Mouse (Mus musculus) left cerebral cortex, postnatal 36 days (tissue): ENCODE measurements at regions not wholly inside any gene's neighbourhood (a gene's known extent, or its start where the extent isn't known, plus 50 kb on each side); places are given as distances from the start of the nearest gene placed in this dataset.
"Not testable (repeated sequence)": the region's sequence is repeated elsewhere in the genome, so short reads cannot be mapped to it uniquely, and the experiment has no call there.

Source experiments
- DNase-seq, 2 experiments: peaks; one replicate each; pipeline ENCODE4 v3.0.0; 2021 to 2022; ENCODE audit warnings: low spot score in 2 of 2, mixed read lengths in 1 of 2
- intact Hi-C: fragments of 180-260 bp; cut with DNase I; formaldehyde crosslinking; loops from one replicate; pipeline ENCODE4 v1.15.1; 2025

DNA sequence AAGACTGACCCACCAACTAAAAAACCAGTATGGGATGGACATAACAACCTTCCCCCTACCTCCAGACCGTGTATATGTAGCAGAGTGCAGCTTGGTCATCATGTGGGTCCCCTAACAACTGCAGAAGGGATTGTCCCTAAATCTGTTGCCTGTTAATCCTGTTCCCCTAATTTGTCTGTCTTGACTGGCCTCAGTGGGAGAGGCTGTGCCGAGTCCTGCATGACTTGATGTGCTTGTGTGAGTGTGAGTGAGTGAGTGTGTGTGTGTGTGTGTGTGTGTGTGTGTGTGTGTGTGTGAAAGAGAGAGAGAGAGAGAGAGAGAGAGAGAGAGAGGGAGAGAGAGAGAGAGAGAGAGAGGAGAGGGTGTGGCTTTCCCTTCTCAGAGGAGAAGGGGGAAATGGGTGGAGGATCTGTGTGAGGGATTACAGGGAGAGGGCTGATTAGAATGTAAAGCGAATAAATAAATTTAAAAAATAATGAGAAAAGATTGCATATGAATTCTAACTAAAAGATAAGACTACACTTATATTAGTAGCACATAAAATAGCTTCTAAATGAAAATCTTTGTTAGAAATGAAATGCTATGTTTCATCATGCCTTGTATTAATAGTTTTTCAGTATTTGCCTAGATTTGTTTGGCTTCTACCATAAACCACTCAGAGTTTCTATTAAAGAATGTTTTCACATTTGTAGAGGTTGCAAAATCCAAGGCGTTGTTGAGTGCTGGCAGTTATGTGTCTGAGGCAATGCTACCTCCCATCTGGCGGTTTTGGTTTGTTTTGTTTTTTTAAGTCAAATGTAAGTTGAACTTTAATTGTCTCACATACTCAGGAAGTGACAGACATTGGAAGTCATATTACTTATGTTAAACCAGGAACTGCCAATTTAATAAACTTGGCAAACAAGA, 740.9 kb downstream of the Abca13 start:
- intact Hi-C loops = no loop called here
- no peak for DNase-seq

DNA sequence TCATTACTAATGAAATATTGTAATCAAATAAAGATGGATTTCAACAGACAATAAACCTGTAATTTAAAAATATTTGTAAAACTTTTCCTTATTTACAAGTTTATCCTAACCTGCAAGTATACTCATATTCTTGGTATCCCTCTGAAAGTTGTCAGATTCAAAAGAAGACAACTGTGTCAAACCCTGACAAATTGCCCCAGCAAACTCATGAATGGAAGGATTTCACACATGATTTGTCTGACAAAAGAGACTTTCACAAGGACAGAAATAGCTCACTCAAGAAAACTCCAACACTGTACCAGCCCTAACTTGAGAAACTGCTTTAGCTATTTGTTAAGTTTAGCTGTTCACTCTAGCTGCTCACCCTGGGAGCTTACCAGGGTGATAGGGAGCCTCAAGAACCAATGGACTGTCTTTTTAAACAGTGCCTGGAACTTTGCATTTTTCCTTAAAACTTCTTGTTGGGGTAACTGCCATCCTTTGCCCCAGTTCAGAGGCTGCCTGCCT, 771.0 kb downstream of the Abca13 start:
- intact Hi-C loops = no loop called here
- DNase-seq = no peak

DNA sequence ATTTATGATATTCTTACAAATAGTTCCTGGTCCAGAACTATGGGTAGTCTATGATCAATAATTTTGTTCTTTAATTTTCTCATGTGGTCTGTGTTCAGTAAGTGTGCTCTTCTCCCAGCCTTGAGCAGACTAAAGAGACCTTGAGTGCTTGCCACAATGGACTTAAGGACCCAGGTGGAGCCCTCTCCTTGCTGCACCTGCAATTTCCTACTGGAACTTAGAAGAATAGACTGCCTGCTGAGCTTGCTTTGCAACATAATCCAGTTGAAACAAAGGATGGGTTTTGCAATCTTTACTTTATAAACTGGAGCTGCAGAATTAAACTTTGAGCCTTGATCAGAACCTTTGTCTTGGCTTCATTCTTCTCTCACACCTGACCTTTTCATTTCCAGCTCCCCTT, 791.2 kb downstream of the Abca13 start:
- DNase-seq = no peak
- intact Hi-C loops = no loop called here

DNA sequence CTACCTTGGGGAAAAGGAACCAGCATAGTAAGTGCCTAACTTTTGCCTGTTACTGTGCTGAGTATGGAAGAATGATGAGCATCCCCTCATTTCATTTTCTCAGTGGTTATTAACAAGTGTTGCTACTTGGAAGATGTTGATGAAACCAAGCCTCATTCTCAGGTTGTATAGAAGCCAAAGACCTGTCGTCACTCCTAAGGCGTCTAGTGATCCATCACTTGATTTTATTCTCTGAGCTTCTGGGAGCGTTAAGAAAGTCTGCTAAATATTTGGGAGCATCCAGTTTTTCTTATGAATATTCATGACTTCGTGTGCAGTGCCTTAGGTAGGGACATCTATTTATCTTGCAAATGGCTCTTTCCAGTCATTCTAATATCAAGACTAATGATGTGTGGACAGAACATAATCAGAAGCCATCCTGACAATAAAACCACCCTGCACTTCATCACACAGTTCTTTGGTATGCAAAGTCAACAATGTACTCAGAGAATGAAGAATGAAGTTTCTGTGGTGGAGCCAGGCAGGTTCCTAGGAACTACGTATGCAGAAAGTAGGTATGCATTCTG, 802.9 kb downstream of the Abca13 start:
- intact Hi-C loops = no loop called here
- no peak for DNase-seq

DNA sequence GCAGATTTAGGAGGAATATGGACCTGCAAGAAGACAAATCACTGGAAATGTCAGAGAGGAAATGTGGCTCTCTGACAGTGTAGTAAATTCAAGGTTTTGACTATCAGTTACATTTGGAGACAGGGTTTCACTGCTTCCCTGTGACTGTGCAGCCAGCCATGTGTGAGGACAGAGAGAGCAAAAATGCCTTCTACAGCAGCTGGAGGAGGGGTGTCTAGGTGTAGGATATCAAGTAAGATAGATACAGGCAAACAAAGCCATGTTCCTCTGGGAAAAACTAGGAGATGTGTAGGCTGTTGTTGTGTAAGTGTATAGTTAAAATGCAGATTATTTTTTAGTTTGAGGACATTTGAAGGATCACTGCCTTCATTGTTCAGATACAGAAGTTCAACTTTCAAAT, 803.6 kb downstream of the Abca13 start:
- intact Hi-C loops = no loop called here
- no peak for DNase-seq

DNA sequence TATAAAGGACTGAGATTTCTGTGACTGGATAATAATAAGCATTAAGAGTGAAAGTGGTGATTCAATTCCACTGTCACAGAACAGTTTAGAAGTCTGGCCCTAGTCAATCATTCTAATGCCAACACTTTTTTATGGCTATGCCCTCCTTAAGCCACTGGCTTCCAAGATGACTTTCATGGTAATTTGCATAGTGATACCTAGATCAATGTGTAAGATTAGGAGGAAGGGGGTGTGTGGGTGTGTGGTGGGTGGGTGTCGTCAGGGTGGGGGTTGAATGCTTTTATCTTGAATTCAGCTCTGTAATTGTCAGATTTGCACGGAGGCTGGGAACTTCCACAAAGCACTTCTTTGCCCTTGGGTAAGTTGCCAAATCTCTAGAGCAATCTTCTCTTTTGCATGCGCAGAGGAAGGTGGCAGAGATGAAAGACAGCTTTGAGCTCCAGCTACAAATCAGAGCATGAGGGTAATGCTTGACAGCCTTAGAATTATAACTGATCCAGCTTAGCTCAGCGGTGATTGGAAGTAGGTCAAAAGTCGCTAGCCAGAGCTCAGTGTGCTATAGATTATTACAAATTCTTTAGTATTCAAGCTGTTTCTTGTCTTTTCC, 805.9 kb downstream of the Abca13 start:
- intact Hi-C loops = no loop called here
- DNase-seq = no peak

DNA sequence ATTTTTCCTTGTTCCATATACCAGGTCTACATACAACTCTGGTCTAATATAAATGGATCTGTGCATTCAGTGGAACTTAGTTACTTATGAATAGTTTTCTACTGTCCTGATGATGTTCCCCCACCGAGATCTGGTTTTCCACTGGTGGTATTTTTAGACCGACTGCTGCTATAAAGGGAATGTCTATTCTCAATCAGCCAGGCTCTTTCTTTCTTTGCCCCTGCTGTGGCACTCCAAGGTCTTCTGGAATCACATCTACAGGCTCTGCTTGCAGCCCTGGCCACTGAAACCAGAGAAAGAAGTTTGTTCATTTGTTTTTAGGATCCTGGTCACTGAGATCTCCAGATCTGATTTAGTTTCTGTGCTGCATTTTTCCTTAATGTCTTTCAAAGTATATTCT, 810.4 kb downstream of the Abca13 start:
- intact Hi-C loops = no loop called here
- DNase-seq = no peak

DNA sequence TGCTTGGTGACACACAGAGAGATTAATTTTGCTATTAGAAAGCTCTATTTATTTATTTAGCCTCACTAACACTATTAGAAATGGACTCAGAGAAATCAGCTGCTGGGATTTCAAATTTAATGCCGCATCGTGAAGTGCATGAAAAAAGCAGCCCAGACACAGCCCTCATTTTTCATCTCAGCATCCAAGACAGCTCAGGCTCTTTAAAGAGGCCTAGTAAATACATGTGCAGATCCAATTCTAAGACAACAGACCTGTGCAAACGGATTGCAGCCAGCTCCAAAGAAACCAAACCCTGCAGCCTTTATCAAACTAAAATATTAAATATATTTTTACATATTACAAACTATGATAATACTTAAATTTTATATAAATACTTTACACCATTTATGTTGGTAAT, 815.1 kb downstream of the Abca13 start:
- intact Hi-C loops = no loop called here

DNA sequence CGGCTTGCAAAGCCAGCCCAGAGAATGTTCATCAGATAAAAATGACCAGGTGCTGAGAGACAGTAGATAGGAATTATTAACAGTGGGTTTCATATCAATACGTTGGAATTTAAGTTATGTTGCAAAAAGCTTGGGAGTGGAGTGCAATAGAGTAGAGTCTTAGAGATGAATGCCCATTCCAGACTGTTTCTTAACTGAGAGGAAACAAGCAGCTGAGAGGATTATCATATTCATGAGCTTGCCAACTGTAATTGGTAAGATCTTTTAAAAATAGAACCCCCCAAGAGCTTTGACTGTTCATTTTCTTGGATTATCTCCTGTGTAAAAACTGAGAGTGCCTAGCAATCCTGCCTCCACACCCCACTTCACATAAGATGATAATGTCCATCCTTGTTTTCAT, 854.9 kb downstream of the Abca13 start:
- DNase-seq = no peak
- intact Hi-C loops = no loop called here

More for the DNA sequence above, 815.1 kb downstream of the Abca13 start:
- DNase-seq = no peak

DNA sequence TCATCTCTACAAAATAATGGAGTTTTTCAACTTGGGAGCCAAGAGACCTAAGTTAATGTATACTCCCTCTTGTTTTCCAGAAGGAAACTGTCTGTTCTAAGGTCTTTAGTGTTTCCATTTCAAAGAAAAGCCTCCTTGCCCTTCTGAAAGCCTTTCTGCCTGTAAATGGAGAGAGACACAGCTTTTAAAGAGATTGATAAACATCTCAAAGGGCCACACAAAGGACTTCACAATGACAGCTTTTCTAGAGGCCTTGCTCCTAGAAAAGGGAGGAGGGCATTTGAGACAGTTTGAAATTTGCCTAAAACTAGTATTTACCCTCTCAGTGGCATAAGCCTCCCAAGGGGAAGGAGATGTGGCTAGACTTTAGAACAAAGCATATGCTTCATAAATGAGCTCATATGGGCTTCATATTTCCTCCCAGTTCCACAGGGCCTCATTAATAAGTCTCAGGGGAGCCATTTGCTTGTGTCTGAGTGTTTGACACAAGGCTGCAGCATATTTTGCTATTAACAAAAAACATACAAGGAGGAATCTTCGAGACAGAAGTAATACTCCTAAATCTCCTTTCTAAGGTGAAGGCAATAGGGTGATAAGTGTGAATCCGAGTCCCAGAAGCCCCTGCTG, 860.0 kb downstream of the Abca13 start:
- intact Hi-C loops = no loop called here
- no peak for DNase-seq

DNA sequence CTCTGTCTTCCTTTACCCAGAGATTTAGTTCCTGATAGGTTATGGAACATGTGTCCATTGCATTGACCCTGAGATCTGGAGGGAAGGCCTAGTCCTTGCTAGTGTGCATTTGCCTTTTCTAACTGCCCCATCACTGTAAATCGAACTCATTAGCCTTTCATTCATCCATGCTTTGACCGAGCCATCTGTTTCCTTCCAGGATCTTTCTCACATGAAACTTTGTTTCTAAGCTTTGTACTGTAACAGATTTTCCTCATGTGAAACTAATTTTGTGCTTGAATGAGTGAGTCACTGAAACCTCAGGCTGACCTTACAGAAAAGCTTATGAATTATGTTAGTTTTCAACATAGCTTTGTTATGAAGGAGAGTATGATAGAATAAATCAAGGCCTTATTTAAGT, 880.1 kb downstream of the Abca13 start:
- intact Hi-C loops = no loop called here

DNA sequence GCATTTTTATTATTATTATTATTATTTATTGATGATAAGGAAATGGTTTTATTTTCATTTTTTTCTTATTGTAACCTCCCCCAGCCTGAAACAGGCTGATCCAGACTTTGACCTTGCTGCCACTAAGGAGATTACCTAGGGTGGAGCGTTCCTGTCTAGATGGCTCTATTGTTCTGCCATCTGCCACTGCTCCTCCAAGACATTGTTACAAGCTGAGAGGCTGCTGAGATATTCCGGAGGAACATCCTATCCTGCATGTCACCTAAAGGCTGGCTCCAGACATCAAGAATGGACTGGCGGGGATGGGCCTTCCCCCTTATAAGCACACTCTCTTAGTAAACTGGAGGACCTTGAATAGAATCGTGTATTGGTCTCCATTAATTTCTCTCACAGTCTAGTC, 896.2 kb downstream of the Abca13 start:
- DNase-seq = no peak
- intact Hi-C loops = no loop called here

More for the DNA sequence above, 880.1 kb downstream of the Abca13 start:
- no peak for DNase-seq

DNA sequence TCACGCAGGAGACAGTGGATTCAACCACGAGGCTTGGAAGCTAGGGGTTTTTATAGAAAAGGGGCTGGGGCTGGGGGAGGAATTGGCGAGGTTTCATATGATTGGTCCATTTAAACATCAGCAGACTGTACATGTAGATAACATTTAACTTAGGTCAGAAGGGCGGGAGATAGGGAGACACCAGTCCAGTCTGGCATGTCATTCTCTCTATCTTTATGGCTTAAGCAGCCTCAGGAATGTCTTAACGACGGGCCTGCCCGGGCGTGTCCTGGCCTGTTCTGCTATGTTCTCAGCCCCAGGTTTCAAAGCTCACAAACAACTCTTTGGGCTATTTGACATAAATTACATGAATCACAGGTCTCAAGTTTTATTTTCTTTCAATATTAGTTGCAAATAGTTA, 910.6 kb downstream of the Abca13 start:
- DNase-seq, intact Hi-C loops: not testable (repeated sequence)

DNA sequence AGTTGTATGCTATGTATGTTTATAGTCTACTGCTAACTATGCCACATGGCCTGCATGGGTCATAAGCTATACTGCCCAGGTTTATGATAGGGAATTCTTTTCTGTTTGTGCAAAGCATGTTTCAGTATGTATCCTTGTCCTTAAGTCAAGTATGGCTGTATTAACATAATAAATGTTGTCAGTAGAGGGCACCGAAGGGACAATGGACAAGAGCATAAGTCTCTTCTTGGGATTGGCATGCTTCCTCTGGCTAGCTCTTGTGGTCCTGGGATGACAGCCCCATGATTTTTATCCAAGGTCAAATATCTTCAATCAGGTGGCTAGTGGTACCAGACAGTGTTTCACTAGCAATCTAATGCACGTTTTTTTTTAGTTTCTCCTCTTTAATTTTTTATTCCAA, 913.3 kb downstream of the Abca13 start:
- intact Hi-C loops = no loop called here
- DNase-seq = no peak

DNA sequence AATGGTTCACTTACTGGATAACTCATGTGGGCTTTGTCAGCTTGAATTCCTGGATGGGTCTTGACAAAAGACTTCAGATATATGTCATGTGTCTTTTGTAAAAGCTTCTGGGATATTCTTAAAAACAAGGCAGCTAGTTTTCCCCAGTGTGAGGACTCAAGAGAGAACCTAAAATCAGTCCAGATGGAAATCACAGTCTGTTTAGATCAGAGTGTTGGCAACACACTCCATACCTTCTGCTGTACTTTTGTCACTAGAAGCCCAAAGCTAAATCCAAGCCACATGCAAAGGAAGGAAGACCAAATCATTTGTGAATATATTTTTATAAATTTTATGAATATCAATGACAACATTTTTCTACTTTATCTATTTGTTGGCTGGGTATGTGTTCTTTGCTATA, 950.4 kb downstream of the Abca13 start:
- no peak for DNase-seq
- intact Hi-C loops = no loop called here

DNA sequence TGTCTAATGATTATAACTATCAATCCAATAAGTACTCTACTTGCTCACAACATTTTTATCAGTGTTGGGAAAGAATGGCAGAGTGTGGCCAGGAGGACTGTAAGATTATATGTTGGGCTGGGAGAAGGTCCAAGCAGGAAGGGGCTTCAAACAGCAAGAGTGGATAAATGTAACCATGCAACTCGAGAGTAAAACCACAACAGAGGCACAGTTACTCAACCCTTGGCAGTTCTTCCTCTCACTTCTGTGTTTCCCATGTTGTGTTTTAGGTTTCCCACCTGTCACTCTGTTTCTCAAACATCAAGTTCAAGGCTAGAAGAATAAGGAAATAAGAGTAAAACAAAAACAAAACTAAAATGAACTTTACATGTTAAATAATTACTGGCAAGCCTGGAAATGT, 957.4 kb downstream of the Abca13 start:
- DNase-seq = no peak
- intact Hi-C loops = no loop called here

DNA sequence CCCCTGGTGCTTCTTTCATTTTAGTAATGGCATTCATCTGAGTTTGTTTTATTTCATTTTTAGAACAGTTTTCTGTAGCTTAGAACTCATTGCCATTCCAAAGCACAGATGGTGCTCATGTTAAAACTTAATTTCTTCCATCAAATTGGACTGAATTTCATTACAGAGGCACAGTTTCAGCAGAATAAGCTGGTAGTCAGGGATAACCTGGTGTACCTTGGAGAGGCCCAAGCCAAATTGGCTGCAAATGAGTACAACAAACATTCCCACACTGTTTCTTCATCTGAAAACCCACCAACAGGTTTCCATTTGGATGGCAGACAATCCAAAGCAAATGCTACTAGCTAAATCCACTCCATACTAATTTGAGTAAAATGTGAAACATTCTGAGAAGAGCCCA, 960.2 kb upstream of the Vwc2 start:
- peak; percentile 13 to 34 for DNase-seq
- intact Hi-C loops = no loop called here

DNA sequence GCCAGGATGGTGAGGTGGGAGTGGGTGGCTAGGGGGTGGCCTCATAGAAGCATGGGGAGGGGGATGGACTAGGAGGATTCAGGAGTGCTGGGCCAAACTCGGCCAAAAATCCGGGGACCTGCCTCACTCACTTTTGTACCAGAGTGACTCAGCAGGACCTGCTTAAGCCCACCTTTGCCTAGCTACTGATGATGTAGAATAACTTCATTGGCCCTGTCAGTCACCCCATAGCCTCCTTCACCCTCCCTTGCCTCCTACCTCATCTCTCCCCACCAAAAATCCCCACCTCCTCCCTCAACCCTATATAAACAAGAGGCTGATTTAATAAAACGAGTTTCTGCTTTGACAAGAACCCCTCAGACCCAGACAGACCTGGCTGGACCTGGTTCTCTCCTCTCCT, 920.3 kb upstream of the Vwc2 start:
- intact Hi-C loops = no loop called here

DNA sequence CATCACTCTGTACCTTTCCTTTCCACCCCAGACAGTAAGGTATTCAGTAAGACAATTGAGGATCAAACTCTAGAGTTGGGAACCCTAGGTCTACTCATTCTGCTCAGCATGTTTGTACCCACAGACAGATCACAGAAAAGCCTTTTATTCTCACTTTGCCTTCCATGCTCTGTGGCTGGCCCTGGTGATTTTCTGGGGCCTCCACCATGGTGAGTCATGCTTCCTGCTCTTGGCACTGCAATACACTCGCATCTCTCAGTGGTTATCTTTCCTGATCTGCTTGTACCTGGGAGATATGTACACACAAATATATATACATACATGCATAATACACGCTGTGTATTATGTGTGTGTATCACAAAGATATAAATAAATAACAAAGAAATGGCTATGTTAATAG, 919.2 kb upstream of the Vwc2 start:
- intact Hi-C loops = no loop called here
- no peak for DNase-seq

More for the DNA sequence above, 920.3 kb upstream of the Vwc2 start:
- DNase-seq = no peak

DNA sequence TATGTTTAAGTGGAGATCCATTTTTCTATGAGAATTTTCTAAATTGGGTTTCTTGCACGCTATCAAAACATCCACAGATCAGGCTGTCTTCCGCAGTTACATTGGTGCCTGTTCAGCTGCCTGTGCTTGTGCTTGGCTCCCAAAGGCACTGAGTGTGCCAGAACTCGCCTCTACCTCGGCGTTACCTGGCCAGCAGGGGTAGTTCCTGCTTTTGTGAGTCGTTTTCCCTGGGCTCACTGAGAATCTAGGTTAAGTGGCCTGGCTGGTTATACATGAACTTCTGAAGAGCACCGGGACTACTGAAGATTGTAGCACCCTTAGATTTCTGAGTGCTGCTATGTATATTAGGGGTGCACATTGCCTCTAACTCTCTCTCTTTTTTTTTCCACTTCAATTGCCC, 913.0 kb upstream of the Vwc2 start:
- no peak for DNase-seq
- intact Hi-C loops = no loop called here
